Mouse (Mus musculus): ENCODE measurements around the gene Tmem259.

Gene Tmem259

GRCm38 (mm10) chr10:80016511-80016910, 32.4 kb upstream of the Tmem259 start, which contains the start of gene Arhgap45:
Gene Arhgap45 (plus strand): TSS chr10:80016653.
- no peak for DNase-seq (ENCODE audit: low read depth, low spot score)

- DNase-seq (ENCODE audit: low read depth, low spot score) = no peak
Observed at GRCm38 (mm10) chr10:80015583-80015982, 31.5 kb upstream of the Tmem259 start.

- DNase-seq (ENCODE audit: low read depth, low spot score) = peak; percentile 67
Observed at GRCm38 (mm10) chr10:80014484-80015290, 30.6 kb upstream of the Tmem259 start.

- DNase-seq (ENCODE audit: low read depth, low spot score) = no peak
Observed at GRCm38 (mm10) chr10:80013609-80014008, 29.5 kb upstream of the Tmem259 start.

GRCm38 (mm10) chr10:80011740-80012139, 27.6 kb upstream of the Tmem259 start:
- DNase-seq (ENCODE audit: low read depth, low spot score) = no peak

- DNase-seq (ENCODE audit: low read depth, low spot score) = no peak
Observed at GRCm38 (mm10) chr10:80004233-80004705, 20.1 kb upstream of the Tmem259 start.

- DNase-seq (ENCODE audit: low read depth, low spot score) = peak; percentile 65
Observed at GRCm38 (mm10) chr10:80003374-80004232, 19.5 kb upstream of the Tmem259 start.

DNA sequence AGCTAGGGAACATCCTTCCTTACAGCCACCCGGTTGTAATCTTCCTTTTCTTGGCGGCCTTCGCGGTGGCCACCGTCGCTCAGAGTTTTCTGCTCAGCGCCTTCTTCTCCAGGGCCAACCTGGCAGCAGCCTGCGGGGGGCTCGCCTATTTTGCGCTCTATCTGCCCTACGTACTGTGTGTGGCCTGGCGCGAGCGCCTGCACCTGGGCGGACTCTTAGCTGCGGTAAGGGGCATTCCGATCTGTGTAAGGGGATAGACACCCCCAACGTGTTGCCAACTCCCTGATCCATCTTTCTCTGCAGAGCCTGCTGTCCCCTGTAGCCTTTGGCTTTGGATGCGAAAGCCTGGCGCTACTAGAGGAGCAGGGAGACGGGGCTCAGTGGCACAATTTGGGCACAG, 18.7 kb upstream of the Tmem259 start:
- no peak for DNase-seq (ENCODE audit: low read depth, low spot score)

DNA sequence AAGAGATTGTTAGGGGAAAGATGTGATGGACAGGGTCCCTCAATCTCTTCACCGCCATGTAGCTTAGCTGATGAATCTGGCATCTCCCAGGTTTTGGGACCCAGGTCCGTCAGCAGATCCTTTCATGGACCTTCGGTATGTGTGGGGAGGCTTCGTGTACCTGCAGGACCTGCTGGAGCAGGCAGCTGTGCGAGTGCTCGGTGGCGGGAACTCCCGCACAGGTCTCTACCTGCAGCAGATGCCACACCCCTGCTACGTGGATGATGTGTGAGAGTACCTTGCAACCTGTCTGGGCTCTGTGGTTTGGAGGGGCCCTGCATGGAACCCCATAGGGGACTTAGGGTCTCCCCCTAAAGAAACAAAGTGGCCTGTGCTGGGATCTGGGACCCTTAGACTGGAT, 17.8 kb upstream of the Tmem259 start:
- DNase-seq (ENCODE audit: low read depth, low spot score) = no peak

- no peak for DNase-seq (ENCODE audit: low read depth, low spot score)
Observed at GRCm38 (mm10) chr10:79997819-79998218, 13.7 kb upstream of the Tmem259 start.

GRCm38 (mm10) chr10:79997034-79997760, 13.1 kb upstream of the Tmem259 start:
- peak; percentile 91 for DNase-seq (ENCODE audit: low read depth, low spot score)

- peak; percentile 95 for DNase-seq (ENCODE audit: low read depth, low spot score)
Observed at GRCm38 (mm10) chr10:79996272-79997033, 12.3 kb upstream of the Tmem259 start, which contains the start of gene Abca7. Gene Abca7 (plus strand): TSS chr10:79996494.

- no peak for DNase-seq (ENCODE audit: low read depth, low spot score)
Observed at GRCm38 (mm10) chr10:79995636-79996035, 11.5 kb upstream of the Tmem259 start.

DNA sequence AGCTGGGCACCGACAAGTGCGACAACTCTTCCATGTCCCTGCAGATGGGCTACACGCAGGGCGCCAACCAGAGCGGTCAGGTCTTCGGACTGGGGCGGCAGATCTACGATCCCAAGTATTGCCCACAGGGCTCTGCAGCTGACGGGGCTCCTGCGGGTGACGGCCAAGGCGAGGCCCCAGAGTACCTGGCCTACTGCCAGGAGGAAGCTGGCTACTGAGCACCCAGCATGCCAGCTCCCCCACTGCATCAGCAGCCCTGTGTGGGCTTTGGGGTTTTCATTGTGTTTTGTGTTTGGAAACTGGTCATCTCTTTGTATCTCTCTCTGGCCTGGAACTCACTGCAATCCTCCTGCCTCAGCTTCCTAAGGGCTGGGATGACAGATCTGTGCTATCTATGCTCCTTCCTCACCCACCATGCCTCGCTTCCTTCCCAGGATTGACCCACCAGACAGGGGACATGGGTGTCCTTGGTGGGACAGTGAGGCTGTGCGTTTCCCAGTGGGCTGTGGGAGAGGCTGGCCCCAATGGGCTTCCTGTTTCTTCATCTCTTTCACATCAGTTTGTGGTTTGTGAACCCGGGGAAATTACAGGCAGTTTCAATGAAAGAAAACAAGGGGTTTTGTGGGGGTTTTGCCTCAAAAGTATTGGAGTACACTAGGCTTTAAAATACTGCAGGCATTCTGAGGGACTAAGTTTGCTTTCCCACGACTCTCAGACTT, 10.4 kb upstream of the Tmem259 start:
- DNase-seq (ENCODE audit: low read depth, low spot score) = no peak

GRCm38 (mm10) chr10:79991548-79991947, 7.4 kb upstream of the Tmem259 start:
- no peak for DNase-seq (ENCODE audit: low read depth, low spot score)

DNA sequence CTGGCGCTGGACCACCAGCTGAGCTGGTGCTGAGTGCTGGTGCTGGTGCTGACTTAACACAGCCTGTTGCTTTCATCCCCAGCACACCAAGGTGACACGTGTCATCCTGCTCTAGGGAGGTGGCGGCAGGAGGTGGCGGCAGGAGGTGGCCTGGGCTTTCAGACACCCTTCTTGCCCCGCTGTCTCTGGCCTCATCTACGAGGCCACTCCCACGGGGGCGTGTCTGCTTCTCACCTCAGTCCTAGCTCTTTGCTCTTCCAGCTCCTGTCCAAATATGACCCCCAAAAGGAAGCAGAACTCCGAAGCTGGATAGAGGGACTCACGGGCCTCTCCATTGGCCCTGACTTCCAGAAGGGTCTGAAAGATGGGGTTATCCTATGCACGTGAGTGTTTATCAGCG, 7.0 kb upstream of the Tmem259 start:
- peak; percentile 62 for DNase-seq (ENCODE audit: low read depth, low spot score)

DNA sequence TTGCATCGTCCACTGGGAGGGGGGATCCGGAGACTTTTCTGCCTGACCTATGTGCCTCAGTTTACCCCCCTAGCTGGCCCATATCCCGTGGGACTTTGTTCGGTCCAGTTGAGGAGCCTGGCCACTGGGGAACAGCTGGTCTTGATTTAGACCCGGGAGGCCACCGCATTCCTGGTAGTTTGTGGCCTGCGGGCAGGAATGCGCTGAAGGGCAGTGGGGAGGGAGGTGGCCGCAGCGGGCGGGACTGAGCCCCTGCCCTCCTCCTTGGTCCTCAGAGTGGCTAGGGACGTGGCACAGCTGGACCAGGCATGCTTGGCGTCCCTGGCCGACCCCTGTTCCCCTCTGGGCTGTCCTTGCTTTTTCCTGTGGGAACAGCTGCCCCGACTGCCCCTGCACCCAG, 5.7 kb upstream of the Tmem259 start:
- no peak for DNase-seq (ENCODE audit: low read depth, low spot score)

DNA sequence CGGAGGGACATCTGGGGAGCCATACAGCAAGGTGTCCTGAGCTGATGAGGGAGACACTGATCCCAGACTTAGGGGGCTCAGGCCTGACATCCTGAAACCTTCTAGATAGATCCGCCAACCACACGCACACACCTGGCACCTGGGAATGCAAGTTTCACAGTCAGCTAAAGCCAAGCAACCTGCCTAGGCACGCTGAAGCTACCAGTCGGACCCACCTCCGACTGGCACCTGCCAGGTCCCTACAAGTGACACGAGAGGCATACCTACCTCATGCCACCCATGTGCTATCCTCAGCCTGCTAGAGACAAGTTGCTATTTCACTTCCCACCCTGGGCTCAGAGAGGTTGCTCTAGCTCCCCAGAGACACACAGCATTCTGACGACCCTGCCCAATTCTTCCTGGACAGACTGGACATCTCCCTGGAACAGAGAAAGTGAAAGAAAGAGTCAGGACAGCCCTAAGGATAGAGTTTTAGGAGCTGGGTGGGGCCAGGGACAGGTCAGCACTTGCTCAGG, 5.2 kb upstream of the Tmem259 start:
- DNase-seq (ENCODE audit: low read depth, low spot score) = no peak

- no peak for DNase-seq (ENCODE audit: low read depth, low spot score)
Observed at GRCm38 (mm10) chr10:79988506-79989271, 4.6 kb upstream of the Tmem259 start, which contains the start of gene Cnn2. Gene Cnn2 (plus strand): TSS chr10:79988584.

Measured in ES-CJ7 (cell line).